Mouse (Mus musculus): ENCODE measurements around the gene Borcs6.

GRCm38 (mm10) chr11:69058265-69058664 is 1.3 kb upstream of the Borcs6 start:
- TF ChIP-seq CTCF (IDR thresholded peaks at IDR 0.05; ENCODE audit: low read depth) (no peak), EP300 (IDR thresholded peaks at IDR 0.05; ENCODE audit: low read depth) (no peak)

Data from liver, postnatal 0 days (tissue).